Mouse (Mus musculus) midbrain, embryonic 14.5 days (tissue): ENCODE measurements around the gene Irf3. TPM values are rescaled to one million over a fixed set of nuclear protein-coding genes. Genes with fewer than 3 reads are reported as not detected.

Experiments used
- ATAC-seq: fragments of 200-750 bp; cut with Nextera tagmentation; 2 replicates; pipeline ENCODE4 v1.8.0; 2017; ENCODE audit warnings: moderate number of reproducible peaks, moderate library complexity; ENCODE audit not compliant: low FRiP score, low TSS enrichment
- DNase-seq: peaks from one replicate; pipeline ENCODE4 v3.0.0-alpha.2; 2015
- H3K27ac ChIP-seq: fragments of 300-500 bp; sonication (generic); replicated peaks from 2 replicates; pipeline ENCODE4 v1.5.1; 2014; ENCODE audit warnings: mild to moderate bottlenecking, low read depth, low read length, moderate library complexity
- H3K27me3 ChIP-seq: fragments of 300-500 bp; sonication (generic); 2 replicates; pipeline ENCODE4 v1.6.1; 2014; ENCODE audit warnings: low read length, control low read depth, mixed read lengths; ENCODE audit not compliant: control insufficient read depth, insufficient read depth
- H3K36me3 ChIP-seq: fragments of 300-500 bp; sonication (generic); 2 replicates; pipeline ENCODE4 v1.6.1; 2014; ENCODE audit warnings: low read length, control low read depth; ENCODE audit not compliant: control insufficient read depth, insufficient read depth
- H3K4me1 ChIP-seq: fragments of 300-500 bp; sonication (generic); 2 replicates; pipeline ENCODE4 v1.6.1; 2014; ENCODE audit warnings: mild to moderate bottlenecking, antibody characterized with exemption, low read length, control low read depth; ENCODE audit not compliant: control insufficient read depth, insufficient read depth
- H3K4me2 ChIP-seq: fragments of 300-500 bp; sonication (generic); 2 replicates; pipeline ENCODE4 v1.6.1; 2014; ENCODE audit warnings: mild to moderate bottlenecking, low read length, moderate library complexity
- H3K4me3 ChIP-seq: fragments of 300-500 bp; sonication (generic); replicated peaks from 2 replicates; pipeline ENCODE4 v1.5.1; 2014; ENCODE audit warnings: low read depth, low read length
- H3K9ac ChIP-seq: fragments of 300-500 bp; sonication (generic); replicated peaks from 2 replicates; pipeline ENCODE4 v1.6.1; 2014; ENCODE audit warnings: mild to moderate bottlenecking, low read length, moderate library complexity
- H3K9me3 ChIP-seq: fragments of 300-500 bp; sonication (generic); 2 replicates; pipeline ENCODE4 v1.6.1; 2016; ENCODE audit warnings: low read length, control low read depth, mixed read lengths; ENCODE audit not compliant: control insufficient read depth
- WGBS: fragments of 180-500 bp; shearing (Covaris S2); extraction: QIAGEN DNeasy Blood & Tissue Kit; methylation state at CpG from one replicate; pipeline ENCODE4 v1.1.7; 2014; 5-methylcytosine and 5-hydroxymethylcytosine counted together
- polyA plus RNA-seq: library from polyadenylated mRNA; unstranded; fragments of >200 nt; fragmentation: Nextera tagmentation; extraction: Ambion mirVana; gene quantifications from 2 replicates; pipeline ENCODE4 v1.2.1, GENCODE M21; 2014

The Irf3 gene
- polyA plus RNA-seq, 1 experiment from 2014 or later, result 46.7 TPM

DNA sequence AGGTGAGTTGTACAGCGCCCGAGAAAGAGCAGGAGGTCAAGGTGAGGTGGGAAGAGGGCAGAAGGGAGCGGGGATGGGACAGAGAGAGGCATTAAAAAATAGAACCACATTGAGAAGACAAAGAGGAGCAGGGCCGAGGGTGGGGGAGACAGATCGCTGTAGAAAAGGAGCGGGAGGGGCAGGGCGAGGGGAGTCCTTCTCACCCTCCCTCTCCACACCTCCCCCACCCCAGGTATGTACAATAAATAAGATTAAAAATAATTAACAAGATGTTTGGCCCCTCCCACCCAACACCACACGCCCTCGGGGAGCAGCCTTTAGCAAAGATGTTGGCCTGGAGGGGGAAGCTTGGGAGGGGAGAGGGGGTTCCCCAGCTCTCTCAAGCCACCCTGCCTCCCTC is 30.3 kb downstream of the Irf3 start:
- DNase-seq (no peak), ATAC-seq (no peak)

DNA sequence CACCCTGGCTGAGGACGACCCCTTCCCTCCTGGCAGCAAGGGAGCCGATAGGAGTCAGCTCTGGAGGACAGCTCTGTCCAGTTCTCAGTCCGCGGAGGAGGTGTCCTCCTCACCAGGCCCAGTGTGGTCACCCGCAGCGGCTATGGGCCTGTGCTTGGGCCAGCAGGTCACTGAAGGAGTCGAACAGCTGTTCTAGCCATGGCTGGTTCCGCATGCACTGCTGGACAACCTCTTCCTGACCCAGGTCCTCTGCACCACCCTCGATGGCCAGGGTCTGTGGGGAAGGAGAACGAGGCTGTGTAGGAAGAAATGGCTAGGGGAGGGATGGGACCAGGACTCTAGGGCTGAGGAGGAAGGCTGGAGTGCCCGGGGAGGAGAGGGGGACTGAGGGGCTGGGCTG is 30.9 kb downstream of the Irf3 start:
- H3K4me2 ChIP-seq, result no peak overlapping the region
- peaks cover 68% of the 10 kb centered on the region for H3K36me3 ChIP-seq
- DNase-seq (no peak), ATAC-seq (no peak)
- peaks cover 6% of the 10 kb centered on the region; the same call in 1 of the 2 replicates for H3K4me1 ChIP-seq
- no peak overlapping the region for H3K4me3 ChIP-seq
- no peaks in the 10 kb centered on the region for H3K9me3 ChIP-seq
- H3K9ac ChIP-seq, result no peak overlapping the region
- 93% methylated on average over 11 of the region's 11 CpGs for WGBS
- no peaks in the 10 kb centered on the region for H3K27me3 ChIP-seq
- no peak overlapping the region for H3K27ac ChIP-seq

More for the DNA sequence above, 30.3 kb downstream of the Irf3 start:
- peaks cover 62% of the 10 kb centered on the region for H3K36me3 ChIP-seq
- no peak overlapping the region for H3K4me3 ChIP-seq
- no peak overlapping the region for H3K9ac ChIP-seq
- H3K27me3 ChIP-seq, result no peaks in the 10 kb centered on the region
- H3K27ac ChIP-seq, result no peak overlapping the region
- no peaks in the 10 kb centered on the region for H3K9me3 ChIP-seq
- H3K4me1 ChIP-seq, result peaks cover 6% of the 10 kb centered on the region; the same call in 1 of the 2 replicates
- no peak overlapping the region for H3K4me2 ChIP-seq
- WGBS, result 95% methylated on average over 9 of the region's 9 CpGs

DNA sequence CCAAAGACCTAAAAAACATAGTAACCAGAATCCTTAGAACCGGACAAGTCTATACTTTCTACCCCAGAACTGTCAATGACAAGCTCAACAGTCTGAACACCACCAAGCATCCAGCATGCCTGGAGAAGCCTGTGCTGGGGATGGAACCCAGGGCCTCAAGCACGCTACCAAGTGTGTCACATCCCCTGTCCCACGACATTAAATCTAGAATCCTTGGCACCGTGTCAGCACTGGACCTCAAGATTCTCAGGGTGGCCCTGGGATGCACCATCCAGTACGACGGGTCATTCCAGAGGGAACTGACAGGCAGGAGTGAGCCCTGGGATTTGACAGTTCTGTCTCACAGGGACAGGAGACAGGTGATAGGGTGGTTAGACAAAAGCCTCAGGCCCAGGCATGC is 32.5 kb downstream of the Irf3 start:
- H3K9me3 ChIP-seq, result no peaks in the 10 kb centered on the region
- no peak overlapping the region for H3K4me2 ChIP-seq
- DNase-seq (no peak), ATAC-seq (no peak)
- WGBS, result 94% methylated on average over 6 of the region's 6 CpGs
- peaks cover 85% of the 10 kb centered on the region for H3K36me3 ChIP-seq
- H3K4me1 ChIP-seq, result peaks cover 6% of the 10 kb centered on the region; the same call in 1 of the 2 replicates
- no peak overlapping the region for H3K4me3 ChIP-seq
- no peak overlapping the region for H3K27ac ChIP-seq
- H3K9ac ChIP-seq, result no peak overlapping the region
- no peaks in the 10 kb centered on the region for H3K27me3 ChIP-seq

DNA sequence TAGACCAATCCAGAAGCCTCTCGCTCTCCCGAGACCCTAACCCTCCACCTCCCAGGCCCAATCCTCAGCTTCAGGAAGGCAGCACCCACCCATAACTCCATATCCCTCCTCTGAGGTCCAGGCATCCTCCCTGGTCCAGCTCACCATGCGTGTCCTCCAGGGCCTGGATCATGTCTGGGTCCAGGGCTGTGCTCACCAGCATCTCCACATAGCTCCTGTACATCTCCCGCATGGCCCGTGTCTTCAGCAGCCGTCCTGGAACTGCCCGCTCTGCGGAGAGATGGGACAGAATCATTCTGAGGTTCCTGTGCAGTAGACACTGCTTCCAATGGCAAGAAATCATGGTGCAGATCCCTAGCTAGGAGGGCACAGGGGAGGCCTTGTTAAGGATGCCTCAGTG is 33.4 kb downstream of the Irf3 start:
- no peak overlapping the region for H3K27ac ChIP-seq
- no peak overlapping the region for H3K4me2 ChIP-seq
- 97% methylated on average over 8 of the region's 8 CpGs for WGBS
- DNase-seq, result no peak
- no peak overlapping the region for H3K9ac ChIP-seq
- no peaks in the 10 kb centered on the region for H3K27me3 ChIP-seq
- peaks cover 6% of the 10 kb centered on the region; the same call in 1 of the 2 replicates for H3K4me1 ChIP-seq
- no peak overlapping the region for H3K4me3 ChIP-seq
- peaks cover 93% of the 10 kb centered on the region for H3K36me3 ChIP-seq
- no peak for ATAC-seq
- no peaks in the 10 kb centered on the region for H3K9me3 ChIP-seq

DNA sequence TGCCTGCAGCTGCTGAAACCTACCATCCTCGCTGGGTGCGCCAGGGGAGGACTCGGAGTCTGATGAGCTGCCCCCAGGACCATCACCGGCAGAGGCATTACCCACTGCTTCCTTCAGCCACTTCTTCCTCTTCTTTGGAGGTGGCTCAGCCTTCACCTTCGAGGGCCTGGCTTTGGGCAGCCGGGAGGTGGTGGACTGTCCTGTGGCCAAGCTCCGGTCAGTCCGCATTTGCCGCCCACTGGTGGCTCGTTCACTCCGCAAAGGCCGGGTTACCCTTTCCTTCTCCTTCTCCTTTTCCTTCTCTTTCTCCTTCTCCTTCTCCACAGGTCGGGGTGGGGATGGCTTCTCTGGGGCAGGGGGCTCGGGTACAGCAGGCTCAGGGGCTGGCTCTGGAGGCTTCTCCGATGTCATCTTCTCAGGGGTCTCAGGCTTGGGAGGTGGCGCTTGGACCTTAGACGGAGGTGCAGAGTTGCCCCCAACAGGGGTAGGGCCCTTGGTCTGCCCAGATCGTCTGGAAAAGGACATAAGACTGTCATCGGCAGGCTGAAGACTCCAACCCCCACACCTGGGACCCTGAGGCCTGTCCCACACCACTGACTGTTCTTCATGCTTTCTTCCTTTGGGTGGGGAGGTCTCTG is 36.4 kb downstream of the Irf3 start:
- no peaks in the 10 kb centered on the region for H3K9me3 ChIP-seq
- ATAC-seq, result no peak
- WGBS, result 94% methylated on average over 19 of the region's 19 CpGs

DNA sequence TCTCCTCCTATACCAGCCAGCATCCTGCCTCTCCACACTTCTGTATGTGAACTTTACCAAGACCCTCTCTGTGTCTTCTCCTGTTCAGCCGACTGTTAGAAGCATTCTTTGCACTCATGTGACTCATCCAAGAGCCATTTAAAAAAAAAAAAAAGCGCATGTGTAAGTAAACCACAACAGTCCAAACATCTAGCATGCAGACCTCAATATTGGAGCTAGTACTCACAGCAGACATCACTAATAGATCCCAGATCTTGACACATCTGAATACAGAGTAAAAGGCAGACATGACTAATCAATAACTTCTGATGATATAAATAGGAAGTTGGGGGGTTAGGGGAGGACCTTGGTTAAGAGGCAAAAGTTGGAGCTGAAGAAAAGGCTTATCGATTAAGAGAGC is 38.2 kb downstream of the Irf3 start:
- peaks cover 97% of the 10 kb centered on the region for H3K36me3 ChIP-seq
- H3K4me1 ChIP-seq, result no peaks in the 10 kb centered on the region
- ATAC-seq, result no peak
- no peak overlapping the region for H3K4me3 ChIP-seq
- no peak for DNase-seq
- H3K9ac ChIP-seq, result no peak overlapping the region
- WGBS, result 95% methylated on average over 3 of the region's 3 CpGs
- no peak overlapping the region for H3K27ac ChIP-seq
- no peak overlapping the region for H3K4me2 ChIP-seq
- H3K27me3 ChIP-seq, result no peaks in the 10 kb centered on the region
- no peaks in the 10 kb centered on the region for H3K9me3 ChIP-seq

More for the DNA sequence above, 36.4 kb downstream of the Irf3 start:
- Histone ChIP-seq H3K36me3 (peaks cover 97% of the 10 kb centered on the region), H3K4me3 (no peak overlapping the region), H3K27ac (no peak overlapping the region), H3K4me2 (no peak overlapping the region), H3K4me1 (no peaks in the 10 kb centered on the region), H3K27me3 (no peaks in the 10 kb centered on the region), H3K9ac (no peak overlapping the region)
- DNase-seq, result no peak

DNA sequence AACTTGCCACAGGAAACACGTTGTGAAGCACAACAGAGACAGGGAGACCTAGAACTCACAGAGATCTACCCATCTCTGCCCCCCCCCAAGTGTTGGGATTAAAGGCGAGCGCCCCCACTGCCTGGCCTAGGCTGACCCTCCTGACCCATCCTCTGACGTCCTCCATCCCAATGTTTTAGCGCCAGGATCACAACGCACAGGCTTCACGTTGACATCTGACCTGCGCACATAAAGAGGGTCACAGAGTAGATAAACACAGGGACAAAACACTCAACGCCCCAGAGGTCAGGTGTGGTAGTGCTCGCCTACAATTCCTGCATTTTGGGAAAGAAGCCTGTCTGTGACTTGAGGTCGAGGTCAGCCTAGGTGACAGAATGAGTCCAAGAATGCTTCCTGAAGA is 39.3 kb downstream of the Irf3 start:
- WGBS, result 93% methylated on average over 11 of the region's 11 CpGs

DNA sequence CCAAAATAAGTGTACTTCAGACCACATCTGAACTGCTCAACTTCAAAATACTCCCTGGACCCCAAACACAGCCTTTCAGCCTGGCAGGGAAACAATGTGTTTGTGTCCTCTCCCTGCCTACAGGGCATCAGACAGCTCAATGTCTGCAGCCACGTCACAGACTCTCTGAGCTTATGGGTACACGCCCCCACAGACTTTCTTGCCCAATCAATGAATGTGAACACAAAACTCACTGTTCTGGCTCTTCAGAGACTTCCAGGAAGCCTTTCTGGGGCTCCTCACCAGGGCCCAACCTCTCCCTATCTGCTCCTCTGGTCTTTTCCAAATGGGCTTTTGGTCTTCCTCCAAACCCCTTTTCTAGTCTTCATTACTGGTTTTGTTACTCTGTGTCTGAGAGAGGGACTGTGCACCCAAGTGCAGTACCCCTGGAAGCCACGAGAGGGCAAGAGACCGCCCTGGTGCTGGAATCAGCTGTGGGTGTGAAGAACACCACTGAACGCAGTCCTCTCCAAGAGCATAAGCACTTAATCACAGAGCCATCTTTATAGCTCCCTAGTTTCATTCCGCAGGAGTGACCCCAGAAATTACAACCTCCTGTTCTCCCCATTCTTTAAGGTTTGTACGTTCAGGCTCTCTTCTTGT is 40.4 kb downstream of the Irf3 start:
- 77% methylated on average over 7 of the region's 7 CpGs for WGBS
- Histone ChIP-seq H3K27ac (no peak overlapping the region), H3K27me3 (no peaks in the 10 kb centered on the region), H3K4me2 (no peak overlapping the region), H3K4me3 (no peak overlapping the region), H3K9ac (no peak overlapping the region), H3K9me3 (no peaks in the 10 kb centered on the region), H3K36me3 (peaks cover 97% of the 10 kb centered on the region), H3K4me1 (no peaks in the 10 kb centered on the region)
- DNase-seq (peak; percentile 60), ATAC-seq (no peak)

More for the DNA sequence above, 39.3 kb downstream of the Irf3 start:
- ATAC-seq (no peak), DNase-seq (no peak)
- Histone ChIP-seq H3K4me2 (no peak overlapping the region), H3K4me1 (no peaks in the 10 kb centered on the region), H3K9me3 (no peaks in the 10 kb centered on the region), H3K4me3 (no peak overlapping the region), H3K27ac (no peak overlapping the region), H3K9ac (no peak overlapping the region), H3K36me3 (peaks cover 97% of the 10 kb centered on the region), H3K27me3 (no peaks in the 10 kb centered on the region)

DNA sequence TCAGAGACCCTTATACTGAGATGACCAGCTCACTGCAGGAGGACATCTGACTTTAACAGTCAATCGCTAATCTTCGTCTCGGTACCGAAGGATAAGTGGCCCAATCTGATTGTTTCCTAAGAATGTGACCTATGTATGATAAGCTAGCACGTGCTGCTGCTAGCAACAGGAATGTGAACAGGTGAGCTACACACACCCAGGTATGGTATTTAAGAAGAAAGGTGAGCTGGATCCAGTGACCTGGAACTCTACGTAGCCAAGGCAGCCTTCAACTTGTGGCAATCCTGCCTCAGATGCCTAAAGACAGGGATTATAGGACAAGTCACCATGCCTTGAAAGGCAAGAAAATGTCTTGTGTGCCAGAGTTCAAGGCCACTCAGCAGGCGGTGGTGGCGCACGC is 41.0 kb downstream of the Irf3 start:
- Histone ChIP-seq H3K27ac (no peak overlapping the region), H3K9me3 (no peaks in the 10 kb centered on the region), H3K9ac (no peak overlapping the region), H3K4me3 (no peak overlapping the region), H3K36me3 (peaks cover 97% of the 10 kb centered on the region), H3K4me2 (no peak overlapping the region), H3K27me3 (no peaks in the 10 kb centered on the region), H3K4me1 (no peaks in the 10 kb centered on the region)
- DNase-seq (no peak), ATAC-seq (no peak)
- 97% methylated on average over 9 of the region's 9 CpGs for WGBS
